17 mouse cellular contexts compared by ENCODE assay signal in genomic region chr5:135511105-135511504, GRCm38 (mm10). TPM values are rescaled to one million over a fixed set of nuclear protein-coding genes. Genes with fewer than 3 reads are reported as not detected.
DNase-seq lines count a peak whose midpoint lies in the region; ATAC-seq and TF ChIP-seq lines count a peak whose summit lies in the region.
"Had no signal": no experiment of that assay in that cellular context is flagged by ENCODE, and none has a peak within 500 bp of the region (broad histone marks: within the 10 kb centered on the region; RNA-seq: fewer than 3 reads in every experiment).

No protein-coding gene starts in this region.

- H3K27me3 ChIP-seq in kidney, postnatal 0 days (ENCODE audit: insufficient read depth, low read length): no peaks in the 10 kb centered on the region
- H3K27me3 ChIP-seq: liver, embryonic 15.5 days; neural tube, embryonic 13.5 days had no signal

- TF ChIP-seq CTCF in kidney, postnatal 0 days (IDR thresholded peaks at IDR 0.05; ENCODE audit: low read depth): peak; percentile 44

- peaks cover 13% of the 10 kb centered on the region; the same call in 1 of the 2 replicates for H3K4me1 ChIP-seq in kidney, postnatal 0 days (replicated peaks; ENCODE audit: insufficient read depth, low read length)
- H3K4me1 ChIP-seq: liver, embryonic 15.5 days had no signal

- no peak overlapping the region for H3K4me2 ChIP-seq in kidney, postnatal 0 days (ENCODE audit: low read length)
- H3K4me2 ChIP-seq: liver, embryonic 15.5 days; neural tube, embryonic 13.5 days had no signal

- no peaks in the 10 kb centered on the region for H3K36me3 ChIP-seq in kidney, postnatal 0 days (ENCODE audit: insufficient read depth, low read length)
- H3K36me3 ChIP-seq: liver, embryonic 15.5 days had no signal

- DNase-seq in CD4-positive, CD25-positive, alpha-beta regulatory T cell, adult 2 months (ENCODE audit: low read depth, low spot score): peak; percentile 11
- DNase-seq in kidney, postnatal 0 days (ENCODE audit: low spot score): no peak
- DNase-seq in kidney, postnatal 4 days: no peak
- peak; percentile 29 for DNase-seq in lung, postnatal 10 days
- DNase-seq in lung, postnatal 14 days: no peak
- DNase-seq in ovary, postnatal 36 days (ENCODE audit: low spot score): no peak
- no peak for DNase-seq in thymus, postnatal 14 days
- DNase-seq: cerebellum, adult 9-11 months; gastrocnemius, postnatal 14 days; kidney, postnatal 10 days; right cerebral cortex, postnatal 4 days; thymus, postnatal 25 days had no signal

- H3K9me3 ChIP-seq in kidney, postnatal 0 days (replicated peaks; ENCODE audit: low read length): no peaks in the 10 kb centered on the region
- H3K9me3 ChIP-seq: liver, embryonic 15.5 days had no signal

- no peak overlapping the region for H3K4me3 ChIP-seq in kidney, postnatal 0 days (replicated peaks; ENCODE audit: low read depth, low read length)
- H3K4me3 ChIP-seq: liver, embryonic 15.5 days; neural tube, embryonic 13.5 days had no signal

- H3K9ac ChIP-seq in kidney, postnatal 0 days (ENCODE audit: low read depth, low read length): no peak overlapping the region
- H3K9ac ChIP-seq: liver, embryonic 15.5 days; neural tube, embryonic 13.5 days had no signal

- no peak for ATAC-seq in CD4-positive, CD25-positive, alpha-beta regulatory T cell, adult 4 months
- no peak for ATAC-seq in kidney, postnatal 0 days (replicated peaks; ENCODE audit: low FRiP score, low read depth)
- ATAC-seq: forebrain, embryonic 16.5 days had no signal

- no peak overlapping the region for H3K27ac ChIP-seq in kidney, postnatal 0 days
- H3K27ac ChIP-seq: liver, embryonic 15.5 days; neural tube, embryonic 13.5 days had no signal

- WGBS in kidney, postnatal 0 days: 63% methylated on average over 5 of the region's 5 CpGs

RNA-seq across cellular contexts. Expression of gene Hip1, which starts 33.8 kb away (rescaled TPM):
- polyA plus RNA-seq in CD4-positive, CD25-positive, alpha-beta regulatory T cell, adult 4 months (2017; shearing (Covaris generic)): 1 to 10 TPM; 5.4 to 7.4 TPM
- 23.0 TPM in 2 replicates for polyA plus RNA-seq in kidney, postnatal 0 days (2015; fragmentation: Nextera tagmentation; extraction: Ambion mirVana)

RNA-seq across cellular contexts. Expression of gene Ccl26, which starts 52.3 kb away (rescaled TPM):
- not detected for polyA plus RNA-seq in CD4-positive, CD25-positive, alpha-beta regulatory T cell, adult 4 months (2017; shearing (Covaris generic))
- not detected in 2 replicates for polyA plus RNA-seq in kidney, postnatal 0 days (2015; fragmentation: Nextera tagmentation; extraction: Ambion mirVana)
- polyA plus RNA-seq: forebrain, embryonic 16.5 days; liver, embryonic 15.5 days; neural tube, embryonic 13.5 days; stomach, embryonic 14.5 days had no signal

Comparison
In these comparisons a context has a peak if more than half of its experiments do, and no peak if none do; other contexts are left out.
1. DNase-seq: peak in CD4-positive, CD25-positive, alpha-beta regulatory T cell, adult 2 months (single experiment) and lung, postnatal 10 days (single experiment); none in kidney, postnatal 0 days (single experiment), kidney, postnatal 4 days (0 of 2), lung, postnatal 14 days (single experiment), ovary, postnatal 36 days (single experiment) and thymus, postnatal 14 days (single experiment).